Mouse (Mus musculus) megakaryocyte, embryonic 14.5 days (primary cell): ENCODE measurements at regions not wholly inside any gene's neighbourhood (a gene's known extent, or its start where the extent isn't known, plus 50 kb on each side); places are given as distances from the start of the nearest gene placed in this dataset.

Experiments used
- FLI1 ChIP-seq: IDR thresholded peaks from 2 replicates; pipeline ENCODE4 v1.6.1; 2012; ENCODE audit warnings: low read length, inconsistent platforms, mixed read lengths
- GATA1 ChIP-seq: IDR thresholded peaks from 3 replicates; pipeline ENCODE4 v1.6.1; 2012; ENCODE audit warnings: mixed read lengths, low read length, inconsistent platforms, borderline replicate concordance

- TF ChIP-seq GATA1 = no peak
- no peak for TF ChIP-seq FLI1
Observed at GRCm38 (mm10) chr13:37470230-37470907, 125.4 kb downstream of the Ly86 start.
